Mouse (Mus musculus): Measurements from ENCODE around the gene Gzma. TPM values are rescaled to one million over a fixed set of nuclear protein-coding genes. Genes with fewer than 3 reads are reported as not detected.

The Gzma gene
- polyA plus RNA-seq, 1 experiment from 2014 or later, result 73.8 TPM

Other genes starting within 250 kb of the Gzma start
- 43.0 and 48.8 TPM in 2 replicates for gene Mtrex, start 173.6 kb downstream of the Gzma start, polyA plus RNA-seq (2015; fragmentation: Nextera tagmentation; extraction: Ambion mirVana)
- 13.0 and 13.2 TPM in 2 replicates for gene Dhx29, start 173.5 kb downstream of the Gzma start, polyA plus RNA-seq (2015; fragmentation: Nextera tagmentation; extraction: Ambion mirVana)
- 0.87 and 2.0 TPM in 2 replicates for gene Ccno, start 113.2 kb downstream of the Gzma start, polyA plus RNA-seq (2015; fragmentation: Nextera tagmentation; extraction: Ambion mirVana)
- 0.62 and 1.2 TPM in 2 replicates for gene Mcidas, start 107.1 kb downstream of the Gzma start, polyA plus RNA-seq (2015; fragmentation: Nextera tagmentation; extraction: Ambion mirVana)
- 0.38 and 0.62 TPM in 2 replicates for gene Cdc20b, start 65.9 kb downstream of the Gzma start, polyA plus RNA-seq (2015; fragmentation: Nextera tagmentation; extraction: Ambion mirVana)
- gene Gpx8, start 54.6 kb downstream of the Gzma start, polyA plus RNA-seq (2015; fragmentation: Nextera tagmentation; extraction: Ambion mirVana), result 98.0 and 103 TPM in 2 replicates
- 1.9 and 2.5 TPM in 2 replicates for gene Esm1, start 108.7 kb upstream of the Gzma start, polyA plus RNA-seq (2015; fragmentation: Nextera tagmentation; extraction: Ambion mirVana)
- gene Gzmk, start 124.9 kb upstream of the Gzma start, polyA plus RNA-seq (2015; fragmentation: Nextera tagmentation; extraction: Ambion mirVana), result not detected in 2 replicates
- gene BC067074, start 192.2 kb upstream of the Gzma start, polyA plus RNA-seq (2015; fragmentation: Nextera tagmentation; extraction: Ambion mirVana), result 2.1 and 2.7 TPM in 2 replicates

Data from heart, embryonic 16.5 days (tissue).